Mouse (Mus musculus) stomach, adult 2 months (tissue): Measurements from ENCODE around the gene Opn5. TPM values are rescaled to one million over a fixed set of nuclear protein-coding genes. Genes with fewer than 3 reads are reported as not detected.

ENCODE experiments used
- polyA plus RNA-seq: library from polyadenylated mRNA; depleted of rRNA; stranded (reverse); fragments of >200 nt; gene quantifications from 2 replicates; pipeline ENCODE4 v1.2.3, GENCODE M21; 2012; rRNA removed

The Opn5 gene
- polyA plus RNA-seq, result not detected in 2 replicates

GRCm38 (mm10) chr17:42611295-42611694 lies at the start of gene Opn5:
Gene Opn5, minus strand, starts transcription at chr17:42611395.

Other genes starting within 250 kb of the Opn5 start
- 1.9 and 2.6 TPM in 2 replicates for gene Adgrf4, start 80.9 kb upstream of the Opn5 start, polyA plus RNA-seq
- 0.28 and 0.35 TPM in 2 replicates for gene Adgrf2, start 130.8 kb upstream of the Opn5 start, polyA plus RNA-seq